Mouse (Mus musculus) cortical plate, adult 2 months (tissue): Measurements from ENCODE around the gene Ddc.

Source experiments
- CTCF ChIP-seq: fragments of 200-500 bp; IDR thresholded peaks from 2 replicates; pipeline ENCODE4 v1.5.1; 2011; ENCODE audit warnings: mild to moderate bottlenecking, control low read depth, low read length; ENCODE audit not compliant: insufficient read depth; ENCODE audit errors: extremely low read depth
- POLR2A ChIP-seq: fragments of 200-500 bp; IDR thresholded peaks from 2 replicates; pipeline ENCODE4 v1.6.1; 2011; ENCODE audit warnings: mild to moderate bottlenecking, low read length, control low read depth; ENCODE audit not compliant: insufficient read depth; ENCODE audit errors: extremely low read depth

GRCm38 (mm10) chr11:11824970-11825635 lies 72.8 kb downstream of the Ddc start:
- TF ChIP-seq CTCF (no peak), POLR2A (no peak)
